25 mouse cellular contexts compared by ENCODE assay signal in the genomic region with DNA sequence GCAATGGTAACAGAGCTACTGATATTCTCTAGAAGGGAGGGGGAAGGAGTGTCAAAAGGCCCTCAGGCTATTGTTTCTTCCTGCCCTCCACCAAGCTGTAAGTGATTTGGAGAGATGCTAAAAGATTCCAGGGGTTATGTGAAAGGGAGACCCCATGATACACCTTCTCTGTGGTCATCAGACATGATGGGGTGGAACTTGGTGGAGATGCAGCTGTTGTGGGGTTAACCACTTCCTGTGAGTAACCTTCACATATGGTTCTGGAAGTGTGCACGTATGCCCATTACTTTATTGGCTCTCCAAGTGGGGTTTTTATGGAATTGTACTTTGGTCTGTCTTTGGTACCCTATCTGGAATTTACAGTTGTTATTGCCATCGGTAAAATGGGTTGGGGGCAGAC. TPM values are rescaled to one million over a fixed set of nuclear protein-coding genes. Genes with fewer than 3 reads are reported as not detected.
"Had no signal": no experiment of that assay in that cellular context is flagged by ENCODE, and none has a peak within 500 bp of the region (broad histone marks: within the 10 kb centered on the region; RNA-seq: fewer than 3 reads in every experiment).

No protein-coding gene starts in this region.

- ATAC-seq: liver, postnatal 0 days; lung, postnatal 0 days; midbrain, embryonic 16.5 days had no signal

- H3K4me3 ChIP-seq: kidney, embryonic 15.5 days; limb, embryonic 12.5 days; limb, embryonic 15.5 days; midbrain, embryonic 12.5 days; stomach, embryonic 15.5 days had no signal

- DNase-seq: kidney, adult 11 months; kidney, adult 8-10 months; kidney, postnatal 10 days; kidney, postnatal 36 days; left cerebral cortex, postnatal 4 days; liver, postnatal 0 days; lung, embryonic 14.5 days; thymus, adult 18-20 months; thymus, postnatal 14 days had no signal

- H3K9ac ChIP-seq: kidney, embryonic 15.5 days; limb, embryonic 12.5 days; limb, embryonic 15.5 days; liver, embryonic 14.5 days; liver, postnatal 0 days; lung, embryonic 14.5 days; midbrain, embryonic 12.5 days; stomach, embryonic 15.5 days had no signal

- H3K27me3 ChIP-seq: kidney, embryonic 15.5 days; limb, embryonic 12.5 days; limb, embryonic 15.5 days; midbrain, embryonic 12.5 days; stomach, embryonic 15.5 days had no signal

- H3K4me2 ChIP-seq: kidney, embryonic 15.5 days; limb, embryonic 12.5 days; limb, embryonic 15.5 days; liver, embryonic 11.5 days; lung, embryonic 14.5 days; midbrain, embryonic 12.5 days; stomach, embryonic 15.5 days had no signal

- H3K36me3 ChIP-seq: kidney, embryonic 15.5 days; limb, embryonic 12.5 days; limb, embryonic 15.5 days; midbrain, embryonic 12.5 days; stomach, embryonic 15.5 days had no signal

- H3K27ac ChIP-seq: kidney, embryonic 15.5 days; limb, embryonic 12.5 days; limb, embryonic 15.5 days; liver, embryonic 14.5 days; macrophage; midbrain, embryonic 12.5 days; stomach, embryonic 15.5 days had no signal

- H3K9me3 ChIP-seq: kidney, embryonic 15.5 days; limb, embryonic 12.5 days; limb, embryonic 15.5 days; midbrain, embryonic 12.5 days; stomach, embryonic 15.5 days had no signal

- H3K4me1 ChIP-seq: kidney, embryonic 15.5 days; limb, embryonic 12.5 days; limb, embryonic 15.5 days; midbrain, embryonic 12.5 days; stomach, embryonic 15.5 days had no signal

RNA-seq across cellular contexts. Expression of a gene that starts 55.9 kb away (rescaled TPM):
- total RNA-seq: layer of hippocampus, adult 8-10 months; layer of hippocampus, postnatal 10 days; left cerebral cortex, adult 8-10 months; left cerebral cortex, postnatal 14 days; left cerebral cortex, postnatal 4 days; megakaryocyte, adult 5-6 weeks had no signal
- polyA plus RNA-seq: kidney, embryonic 15.5 days; limb, embryonic 12.5 days; limb, embryonic 15.5 days; liver, embryonic 11.5 days; liver, postnatal 0 days; lung, embryonic 14.5 days; lung, postnatal 0 days; macrophage; midbrain, embryonic 16.5 days; spleen, adult 2 months had no signal
